Mouse (Mus musculus): Measurements from ENCODE around the gene Clmp.

DNA sequence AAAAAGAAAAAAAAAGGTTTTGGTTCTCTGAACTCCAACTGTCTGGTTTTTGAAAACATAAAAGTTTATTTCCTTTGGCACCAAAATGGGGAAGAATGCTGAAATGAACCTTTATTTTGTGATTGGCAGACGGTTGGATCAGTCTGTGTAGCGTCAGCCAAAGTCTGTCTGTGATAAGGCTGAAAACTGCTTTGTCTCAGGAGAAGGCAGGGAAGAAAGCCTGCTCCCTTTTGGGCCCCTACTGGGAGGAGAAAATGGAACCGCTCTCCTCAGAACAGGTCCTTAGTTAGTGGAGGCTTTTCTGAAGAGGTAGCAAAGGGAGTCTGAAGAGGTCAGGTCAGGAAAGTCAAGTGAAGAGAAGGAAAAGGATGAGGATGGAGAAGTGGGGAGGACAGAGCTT lies 7.3 kb downstream of the Clmp start:
- TF ChIP-seq POLR2A (IDR thresholded peaks at IDR 0.05; ENCODE audit: borderline replicate concordance, low read depth, low read length) (no peak), CTCF (IDR thresholded peaks at IDR 0.05; ENCODE audit: low read depth, low read length) (no peak)

Data from bone marrow macrophage, adult 2 months (primary cell).